Mouse (Mus musculus): ENCODE measurements around the gene Wnt11. TPM values are rescaled to one million over a fixed set of nuclear protein-coding genes. Genes with fewer than 3 reads are reported as not detected.

The Wnt11 gene
- polyA plus RNA-seq (2015; fragmentation: Nextera tagmentation; extraction: Ambion mirVana): 9.7 and 10.8 TPM in 2 replicates

- no peaks in the 10 kb centered on the region for H3K9me3 ChIP-seq (ENCODE audit: control insufficient read depth, low read length)
- DNase-seq (ENCODE audit: low spot score) (peak; percentile 61), ATAC-seq (ENCODE audit: low FRiP score, low TSS enrichment) (no peak)
- H3K4me3 ChIP-seq (ENCODE audit: low read depth, low read length): peak within 1 kb of the TSS; percentile 52
- H3K27ac ChIP-seq (replicated peaks): no peak within 1 kb of the TSS
- no peak for TF ChIP-seq CTCF (IDR thresholded peaks at IDR 0.05; ENCODE audit: low read depth)
- TF ChIP-seq EP300 (optimal IDR thresholded peaks at IDR 0.05): no peak
- H3K4me1 ChIP-seq (replicated peaks; ENCODE audit: control insufficient read depth, insufficient read depth): peaks cover 10% of the 10 kb centered on the region; the same call in 1 of the 2 replicates
- H3K9ac ChIP-seq (ENCODE audit: low read length): peak within 1 kb of the TSS; percentile 65
- H3K27me3 ChIP-seq (ENCODE audit: control insufficient read depth, insufficient read depth, low read length): no peaks in the 10 kb centered on the region
- peak within 1 kb of the TSS; percentile 99 for H3K4me2 ChIP-seq (replicated peaks; ENCODE audit: low read depth)
- under 1% methylated on average over 66 of the region's 66 CpGs for WGBS
- no peaks in the 10 kb centered on the region for H3K36me3 ChIP-seq (ENCODE audit: control insufficient read depth, insufficient read depth, low read length)
Observed at GRCm38 (mm10) chr7:98834711-98835321, at the start of gene Wnt11. TSS of gene Wnt11 (plus strand) at chr7:98835112.

GRCm38 (mm10) chr7:98786792-98787612 is 47.9 kb upstream of the Wnt11 start:
- WGBS: 37% methylated on average over 11 of the region's 11 CpGs
- H3K9ac ChIP-seq (ENCODE audit: low read length): no peak overlapping the region
- no peaks in the 10 kb centered on the region for H3K36me3 ChIP-seq (ENCODE audit: control insufficient read depth, insufficient read depth, low read length)
- no peak overlapping the region for H3K4me2 ChIP-seq (replicated peaks; ENCODE audit: low read depth)
- no peaks in the 10 kb centered on the region for H3K9me3 ChIP-seq (ENCODE audit: control insufficient read depth, low read length)
- no peak for TF ChIP-seq EP300 (optimal IDR thresholded peaks at IDR 0.05)
- TF ChIP-seq CTCF (IDR thresholded peaks at IDR 0.05; ENCODE audit: low read depth): no peak
- H3K27me3 ChIP-seq (ENCODE audit: control insufficient read depth, insufficient read depth, low read length): no peaks in the 10 kb centered on the region
- no peak overlapping the region for H3K4me3 ChIP-seq (ENCODE audit: low read depth, low read length)
- no peak overlapping the region for H3K27ac ChIP-seq (replicated peaks)
- 0 out of 2 replicates have a peak, but pooled peaks cover 9% of the 10 kb centered on the region for H3K4me1 ChIP-seq (replicated peaks; ENCODE audit: control insufficient read depth, insufficient read depth)
- DNase-seq (ENCODE audit: low spot score): no peak
- no peak for ATAC-seq (ENCODE audit: low FRiP score, low TSS enrichment)

GRCm38 (mm10) chr7:98788721-98789120 is 46.2 kb upstream of the Wnt11 start:
- H3K9me3 ChIP-seq (ENCODE audit: control insufficient read depth, low read length): no peaks in the 10 kb centered on the region
- WGBS: 27% methylated on average over 7 of the region's 7 CpGs
- H3K9ac ChIP-seq (ENCODE audit: low read length): no peak overlapping the region
- DNase-seq (ENCODE audit: low spot score): no peak
- H3K27me3 ChIP-seq (ENCODE audit: control insufficient read depth, insufficient read depth, low read length): no peaks in the 10 kb centered on the region
- H3K4me3 ChIP-seq (ENCODE audit: low read depth, low read length): no peak overlapping the region
- no peak overlapping the region for H3K27ac ChIP-seq (replicated peaks)
- TF ChIP-seq EP300 (optimal IDR thresholded peaks at IDR 0.05) (no peak), CTCF (IDR thresholded peaks at IDR 0.05; ENCODE audit: low read depth) (no peak)
- H3K36me3 ChIP-seq (ENCODE audit: control insufficient read depth, insufficient read depth, low read length): no peaks in the 10 kb centered on the region
- peak; percentile 54; the same call in 1 of the 2 replicates for ATAC-seq (ENCODE audit: low FRiP score, low TSS enrichment)
- no peak overlapping the region for H3K4me2 ChIP-seq (replicated peaks; ENCODE audit: low read depth)
- H3K4me1 ChIP-seq (replicated peaks; ENCODE audit: control insufficient read depth, insufficient read depth): 0 out of 2 replicates have a peak, but pooled peaks cover 9% of the 10 kb centered on the region

GRCm38 (mm10) chr7:98789121-98789520 is 45.8 kb upstream of the Wnt11 start:
- H3K9ac ChIP-seq (ENCODE audit: low read length): no peak overlapping the region
- no peak overlapping the region for H3K27ac ChIP-seq (replicated peaks)
- no peak overlapping the region for H3K4me2 ChIP-seq (replicated peaks; ENCODE audit: low read depth)
- 0 out of 2 replicates have a peak, but pooled peaks cover 6% of the 10 kb centered on the region for H3K4me1 ChIP-seq (replicated peaks; ENCODE audit: control insufficient read depth, insufficient read depth)
- H3K27me3 ChIP-seq (ENCODE audit: control insufficient read depth, insufficient read depth, low read length): no peaks in the 10 kb centered on the region
- no peaks in the 10 kb centered on the region for H3K36me3 ChIP-seq (ENCODE audit: control insufficient read depth, insufficient read depth, low read length)
- no peaks in the 10 kb centered on the region for H3K9me3 ChIP-seq (ENCODE audit: control insufficient read depth, low read length)
- ATAC-seq (ENCODE audit: low FRiP score, low TSS enrichment) (peak; percentile 39; the same call in 1 of the 2 replicates), DNase-seq (ENCODE audit: low spot score) (no peak)
- 50% methylated on average over 4 of the region's 4 CpGs for WGBS
- H3K4me3 ChIP-seq (ENCODE audit: low read depth, low read length): no peak overlapping the region
- no peak for TF ChIP-seq CTCF (IDR thresholded peaks at IDR 0.05; ENCODE audit: low read depth)
- no peak for TF ChIP-seq EP300 (optimal IDR thresholded peaks at IDR 0.05)

GRCm38 (mm10) chr7:98791864-98792263 is 43.0 kb upstream of the Wnt11 start:
- no peaks in the 10 kb centered on the region for H3K27me3 ChIP-seq (ENCODE audit: control insufficient read depth, insufficient read depth, low read length)
- no peak for ATAC-seq (ENCODE audit: low FRiP score, low TSS enrichment)
- DNase-seq (ENCODE audit: low spot score): no peak
- no peak overlapping the region for H3K4me2 ChIP-seq (replicated peaks; ENCODE audit: low read depth)
- H3K36me3 ChIP-seq (ENCODE audit: control insufficient read depth, insufficient read depth, low read length): no peaks in the 10 kb centered on the region
- no peak overlapping the region for H3K9ac ChIP-seq (ENCODE audit: low read length)
- no peak overlapping the region for H3K27ac ChIP-seq (replicated peaks)
- TF ChIP-seq EP300 (optimal IDR thresholded peaks at IDR 0.05) (no peak), CTCF (IDR thresholded peaks at IDR 0.05; ENCODE audit: low read depth) (no peak)
- no peak overlapping the region for H3K4me3 ChIP-seq (ENCODE audit: low read depth, low read length)
- H3K9me3 ChIP-seq (ENCODE audit: control insufficient read depth, low read length): no peaks in the 10 kb centered on the region
- H3K4me1 ChIP-seq (replicated peaks; ENCODE audit: control insufficient read depth, insufficient read depth): no peaks in the 10 kb centered on the region
- WGBS: 58% methylated on average over 5 of the region's 5 CpGs

Measured in stomach, postnatal 0 days (tissue).